22 mouse cellular contexts compared by ENCODE assay signal in genomic region chr9:65111698-65112097, GRCm38 (mm10). TPM values are rescaled to one million over a fixed set of nuclear protein-coding genes. Genes with fewer than 3 reads are reported as not detected.
"Had no signal": no experiment of that assay in that cellular context is flagged by ENCODE, and none has a peak within 500 bp of the region (broad histone marks: within the 10 kb centered on the region; RNA-seq: fewer than 3 reads in every experiment).

No protein-coding gene starts in this region.

- H3K36me3 ChIP-seq: lung, embryonic 15.5 days had no signal

- DNase-seq: liver, postnatal 0 days; lung, adult 2 months; lung, postnatal 14 days; lung, postnatal 36 days; midbrain, embryonic 14.5 days; right cerebral cortex, postnatal 14 days; thymus, adult 2 months; thymus, postnatal 25 days; thymus, postnatal 4 days had no signal

- H3K9me3 ChIP-seq: lung, embryonic 15.5 days; midbrain, embryonic 10.5 days; midbrain, embryonic 12.5 days; neural tube, embryonic 13.5 days; stomach, embryonic 15.5 days had no signal

- H3K27me3 ChIP-seq: lung, embryonic 15.5 days; midbrain, embryonic 12.5 days; neural tube, embryonic 13.5 days; stomach, embryonic 15.5 days had no signal

- ATAC-seq: liver, postnatal 0 days; lung, postnatal 0 days; midbrain, embryonic 16.5 days had no signal

- H3K9ac ChIP-seq: liver, postnatal 0 days; lung, embryonic 15.5 days; midbrain, embryonic 12.5 days; neural tube, embryonic 13.5 days; stomach, embryonic 15.5 days had no signal

- H3K4me3 ChIP-seq: lung, embryonic 15.5 days; megakaryocyte, embryonic 14.5 days; midbrain, embryonic 10.5 days; midbrain, embryonic 12.5 days; myocyte; neural tube, embryonic 13.5 days; stomach, embryonic 15.5 days had no signal

- H3K27ac ChIP-seq: lung, embryonic 15.5 days; macrophage; midbrain, embryonic 10.5 days; neural tube, embryonic 13.5 days; stomach, embryonic 15.5 days; stomach, postnatal 0 days had no signal

- H3K4me2 ChIP-seq: lung, embryonic 15.5 days; midbrain, embryonic 12.5 days; neural tube, embryonic 13.5 days; stomach, embryonic 15.5 days had no signal

RNA-seq across cellular contexts. Expression of gene Igdcc4, which starts 10.4 kb away (rescaled TPM):
- total RNA-seq: neutrophil, adult 5-6 weeks had no signal

RNA-seq across cellular contexts. Expression of gene Igdcc3, which starts 29.3 kb away (rescaled TPM):
- total RNA-seq: megakaryocyte progenitor cell, adult 5-6 weeks had no signal
- polyA plus RNA-seq: liver, postnatal 0 days; macrophage; myocyte had no signal
